Mouse (Mus musculus) T-helper 17 cell (primary cell): Measurements from ENCODE around the gene Apeh.

Experiments
- in situ Hi-C, 2 experiments: fragments of 300-600 bp; cut with MboI, MseI; formaldehyde crosslinking; loops; 1 replicate in 1 of 2; 2 replicates in 1 of 2; pipeline ENCODE4 v1.15.1; 2025; ENCODE audit warnings: high pct_unique_total_duplicates in 2 of 2

Apeh gene

DNA sequence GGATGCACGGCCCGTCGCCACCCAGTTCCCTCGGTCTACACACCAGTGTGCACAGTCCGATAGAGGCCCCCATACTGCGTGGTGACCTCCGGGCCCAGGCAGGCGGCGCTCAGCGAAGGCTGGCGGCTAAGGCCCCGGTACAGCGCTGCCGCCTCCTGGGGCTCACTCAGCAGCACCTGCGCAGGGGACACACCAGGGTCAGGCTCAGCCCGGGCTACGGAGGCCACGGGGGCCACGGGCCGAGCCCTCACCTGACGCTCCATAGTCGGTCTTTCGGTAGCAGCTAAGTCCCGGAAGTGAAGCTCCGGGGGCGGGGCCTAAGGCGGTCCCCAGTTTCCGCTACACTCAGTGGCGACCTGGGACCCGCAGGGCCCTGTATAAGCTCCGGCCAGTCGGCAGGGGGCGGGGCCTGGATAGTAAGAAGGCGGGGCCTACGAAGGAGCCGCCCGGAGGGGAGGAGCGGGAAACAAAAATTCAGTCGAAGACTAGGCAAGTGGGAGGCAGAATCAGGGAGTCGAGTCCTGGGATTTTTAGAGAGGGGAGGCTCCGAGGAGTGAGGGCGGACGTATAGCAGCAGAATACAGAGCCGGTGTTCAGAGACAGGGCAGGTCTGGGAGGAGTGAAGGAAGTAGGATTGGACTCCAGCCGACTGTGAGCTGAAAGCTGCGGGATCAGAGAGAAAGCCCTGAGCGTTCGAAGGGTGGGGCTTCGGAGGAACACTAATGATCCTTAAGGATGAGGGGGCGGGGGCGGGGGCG is at the start of gene Apeh:
Gene Apeh, minus strand, starts transcription at position 423 of the 758 bp plus-strand sequence.
- in situ Hi-C loops = no loop called here

DNA sequence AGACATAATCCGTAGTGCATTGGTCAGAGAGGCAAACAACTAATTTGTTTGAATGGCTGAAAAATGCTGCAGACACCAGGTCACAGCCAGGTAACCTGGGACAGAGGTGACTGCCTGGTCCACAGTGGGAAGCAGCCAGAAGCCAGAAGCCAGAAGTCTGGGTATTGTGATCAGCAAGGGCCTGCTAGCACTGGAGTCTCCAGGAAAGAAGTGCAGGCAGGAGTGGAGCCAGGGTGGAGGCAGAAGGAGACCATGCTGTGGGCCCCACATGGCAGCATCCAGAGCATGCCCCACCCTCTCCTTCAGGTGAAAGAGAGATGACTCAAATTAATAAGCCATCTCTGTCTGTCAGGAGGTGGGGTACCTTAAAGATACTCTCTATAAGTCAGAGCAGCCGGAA is 49.1 kb upstream of the Apeh start:
- in situ Hi-C loops = loop anchor here (5.0 to 10.0 kb wide), 2 partner anchors 49 to 791 kb away; partner anchors contain the start of genes Bsn (in 1 of the 2) and Uqcrc1 (in 1 of the 2)

DNA sequence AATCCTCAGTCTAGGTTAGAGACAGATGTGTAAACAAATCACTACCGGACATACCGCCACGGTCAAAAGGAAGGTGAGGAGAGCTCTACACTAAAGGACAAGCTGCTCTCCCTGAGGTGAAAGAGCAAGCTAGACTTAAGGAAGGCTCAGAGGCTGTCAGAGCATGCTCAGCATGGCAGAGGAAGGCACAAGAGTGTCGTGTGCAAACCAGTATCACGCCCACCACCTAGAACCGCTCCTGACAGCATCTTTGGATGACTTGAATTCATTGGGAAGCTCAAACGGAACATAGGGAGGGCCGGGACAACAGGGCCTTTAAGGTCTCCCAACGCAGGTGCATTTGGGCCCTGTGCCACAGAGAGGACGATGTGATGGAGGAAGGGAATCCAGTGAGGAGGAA is 47.0 kb upstream of the Apeh start:
- in situ Hi-C loops = loop anchor here (5.0 to 10.0 kb wide), 2 partner anchors 51 to 793 kb away; partner anchors contain the start of genes Bsn (in 1 of the 2) and Uqcrc1 (in 1 of the 2)

DNA sequence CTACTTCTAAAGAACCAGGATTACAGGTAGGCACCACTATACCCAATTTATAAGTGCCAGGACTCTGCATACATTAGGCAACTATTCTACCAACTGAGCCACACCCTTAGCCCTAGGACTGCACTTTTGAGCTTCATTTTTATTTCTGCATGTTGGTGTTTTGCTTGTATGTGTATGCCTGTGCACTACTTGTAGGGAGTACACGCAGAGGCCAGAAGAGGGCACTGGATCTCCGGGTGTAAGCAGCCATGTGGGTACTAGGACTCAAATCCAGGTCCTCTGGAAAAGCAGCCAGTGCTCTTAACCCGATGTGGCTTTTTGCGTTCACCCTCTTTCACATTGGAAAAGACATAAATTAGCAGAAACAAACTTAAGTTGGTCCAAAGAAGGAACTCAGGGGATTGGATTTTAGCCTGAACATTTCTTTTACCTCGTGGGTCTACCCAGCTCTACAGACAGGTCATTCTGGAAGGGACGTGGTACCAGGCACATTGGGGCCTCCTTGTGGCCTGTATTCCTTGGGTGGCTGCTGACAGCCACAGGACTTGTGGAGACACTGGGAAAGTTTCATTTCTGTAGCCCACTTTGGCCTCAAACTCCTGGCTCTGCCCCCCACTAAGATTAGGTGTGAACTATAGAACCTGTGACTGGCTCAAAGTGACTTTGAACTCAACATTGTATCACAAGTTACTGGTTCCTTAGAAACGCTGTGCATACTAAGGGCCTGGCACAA is 45.7 kb upstream of the Apeh start:
- in situ Hi-C loops = loop anchor here (5.0 to 10.0 kb wide), 4 partner anchors 43 to 795 kb away; partner anchors contain the start of genes Bsn (in 1 of the 2) and Uqcrc1 (in 1 of the 2)

DNA sequence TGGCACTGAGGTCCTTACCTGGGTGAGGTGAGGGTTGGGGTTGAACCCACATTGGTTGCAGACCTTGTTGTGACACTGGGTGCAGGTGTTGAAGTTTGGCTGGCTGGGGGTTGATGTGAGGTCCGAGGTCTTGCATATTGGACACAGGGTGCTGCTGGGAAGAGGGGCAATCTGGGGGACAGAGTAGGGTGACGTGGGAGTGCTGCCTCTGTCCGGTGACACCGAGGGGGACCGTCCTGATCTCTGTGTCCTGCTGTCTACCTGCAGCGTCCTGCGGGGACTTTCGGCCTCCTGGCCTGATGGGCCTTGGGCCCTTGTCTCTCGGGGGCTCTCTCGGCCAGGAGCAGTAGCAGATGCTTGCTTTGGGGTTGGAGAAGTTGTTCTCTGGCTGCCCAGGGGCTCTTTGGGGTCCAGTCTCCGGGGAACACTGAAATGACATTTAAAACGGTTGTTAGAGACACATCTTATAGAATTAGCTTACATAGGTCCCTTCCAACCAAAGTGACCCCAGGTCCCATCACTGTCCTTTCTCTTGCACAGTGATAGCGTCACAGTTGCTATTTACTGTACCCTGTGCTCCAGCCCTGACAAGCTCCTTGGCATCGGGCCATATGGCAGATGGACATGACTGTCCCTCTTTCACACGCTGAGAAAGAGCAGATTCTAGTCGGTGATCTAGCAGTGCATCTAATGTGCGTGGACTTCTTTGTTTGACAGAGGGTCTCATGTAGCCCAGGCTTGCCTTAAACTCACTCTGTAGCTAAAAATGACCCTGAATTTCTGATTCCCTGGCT is 45.0 kb upstream of the Apeh start:
- in situ Hi-C loops = loop anchor here (5.0 kb wide), 2 partner anchors 42 to 63 kb away; no protein-coding TSS in a partner anchor

DNA sequence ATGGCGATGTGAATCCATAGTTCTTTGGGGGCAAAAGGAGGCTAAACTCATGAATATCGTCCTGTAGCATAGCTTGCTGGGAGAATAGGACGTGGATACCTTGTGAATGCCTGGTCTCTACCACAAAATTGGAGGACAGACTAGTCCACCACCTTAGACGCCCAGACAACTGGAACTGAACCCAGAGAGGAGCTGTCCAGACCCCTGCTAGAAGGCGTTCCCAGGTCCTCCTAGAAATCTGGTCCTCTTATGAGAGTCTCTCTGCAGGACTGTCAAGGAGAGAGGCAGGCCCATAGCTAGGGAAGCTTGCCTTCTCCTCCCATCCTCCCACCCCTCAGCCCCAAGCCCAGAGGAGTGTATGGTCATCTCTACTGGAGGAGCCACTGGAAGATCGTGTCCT is 43.7 kb upstream of the Apeh start:
- in situ Hi-C loops = loop anchor here (5.0 kb wide), 2 partner anchors 41 to 64 kb away; no protein-coding TSS in a partner anchor

DNA sequence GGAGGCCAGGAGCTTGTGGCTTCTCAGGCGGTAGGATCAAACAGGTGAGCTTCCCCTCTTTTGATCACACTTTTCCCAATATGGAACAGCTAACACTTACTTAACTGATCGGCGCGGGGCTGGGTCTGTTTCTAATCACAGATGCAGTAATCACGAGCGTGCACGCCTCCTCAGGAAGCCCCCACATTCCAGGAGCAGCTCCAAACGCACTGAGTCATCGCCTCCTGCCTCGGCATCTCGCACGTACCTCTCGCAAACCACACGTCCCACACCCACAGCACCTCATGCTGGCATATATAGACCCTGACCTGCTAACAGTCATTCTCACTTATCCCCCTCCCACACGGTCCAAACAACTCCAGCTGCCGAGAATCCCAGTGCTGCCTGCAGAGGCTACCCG is 43.1 kb upstream of the Apeh start:
- in situ Hi-C loops = loop anchor here (5.0 kb wide), 2 partner anchors 40 to 65 kb away; no protein-coding TSS in a partner anchor

DNA sequence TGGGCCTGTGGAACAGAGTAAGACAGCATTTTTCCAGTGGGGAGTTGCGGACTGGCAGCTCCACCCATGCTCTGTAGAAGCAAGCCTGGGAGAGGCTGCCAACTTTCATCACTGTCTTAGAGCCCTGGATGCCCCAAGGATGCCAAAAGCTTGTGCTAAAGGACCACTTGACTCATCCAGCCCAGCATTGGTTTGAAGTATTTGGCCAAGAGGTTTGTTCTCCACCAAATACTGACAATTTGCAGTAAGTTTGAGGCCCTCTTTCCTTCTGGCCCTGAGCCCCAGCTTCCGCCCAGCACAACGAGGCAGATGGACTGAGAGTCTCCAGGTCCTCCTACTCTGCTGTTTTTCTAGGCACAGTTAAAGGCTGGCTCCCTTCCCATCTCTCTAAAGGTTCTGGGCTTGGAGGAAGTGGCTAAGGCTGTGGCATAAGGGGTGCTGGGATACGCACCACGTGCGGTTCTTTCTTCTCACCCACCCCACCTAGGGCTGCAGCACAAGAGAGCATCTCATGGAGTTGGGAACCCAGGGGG is 42.6 kb upstream of the Apeh start:
- in situ Hi-C loops = loop anchor here (5.0 kb wide), 2 partner anchors 40 to 65 kb away; no protein-coding TSS in a partner anchor

DNA sequence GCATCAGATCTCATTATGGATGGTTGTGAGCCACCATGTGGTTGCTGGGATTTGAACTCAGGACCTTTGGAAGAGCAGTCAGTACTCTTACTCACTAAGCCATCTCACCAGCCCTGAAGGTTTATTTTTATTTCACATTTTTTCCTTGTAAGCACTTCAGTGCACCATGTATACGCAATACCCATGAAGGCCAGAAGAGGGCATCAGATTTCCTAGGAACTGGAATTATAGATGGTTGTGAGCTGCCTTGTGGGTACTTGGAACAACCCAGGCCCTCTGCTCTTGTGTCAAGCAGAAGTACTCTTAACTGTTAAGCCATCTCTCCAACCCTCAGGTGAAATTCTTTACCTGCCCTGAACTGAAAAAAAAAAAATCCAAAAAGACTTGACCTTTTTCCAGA is 41.8 kb upstream of the Apeh start:
- in situ Hi-C loops = loop anchor here (5.0 kb wide), 2 partner anchors 39 to 66 kb away; no protein-coding TSS in a partner anchor

DNA sequence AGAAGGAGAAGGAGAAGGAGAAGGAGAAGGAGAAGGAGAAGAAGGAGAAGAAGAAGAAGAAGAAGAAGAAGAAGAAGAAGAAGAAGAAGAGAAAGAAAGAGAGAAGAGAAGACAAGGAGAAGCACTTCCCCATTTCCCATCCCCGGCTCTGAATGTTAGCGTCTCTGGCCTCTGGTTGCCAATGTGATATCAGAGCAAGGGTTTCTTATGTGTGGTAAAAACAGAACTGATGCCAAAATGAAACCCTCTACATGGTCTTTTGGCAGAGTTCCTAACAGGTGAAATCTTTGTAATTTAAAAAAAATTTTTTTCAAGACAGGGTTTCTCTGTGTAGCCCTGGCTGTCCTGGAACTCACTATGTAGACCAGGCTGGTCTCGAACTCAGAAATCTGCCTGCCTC is 41.3 kb upstream of the Apeh start:
- in situ Hi-C loops = loop anchor here (5.0 kb wide), 2 partner anchors 38 to 67 kb away; no protein-coding TSS in a partner anchor

DNA sequence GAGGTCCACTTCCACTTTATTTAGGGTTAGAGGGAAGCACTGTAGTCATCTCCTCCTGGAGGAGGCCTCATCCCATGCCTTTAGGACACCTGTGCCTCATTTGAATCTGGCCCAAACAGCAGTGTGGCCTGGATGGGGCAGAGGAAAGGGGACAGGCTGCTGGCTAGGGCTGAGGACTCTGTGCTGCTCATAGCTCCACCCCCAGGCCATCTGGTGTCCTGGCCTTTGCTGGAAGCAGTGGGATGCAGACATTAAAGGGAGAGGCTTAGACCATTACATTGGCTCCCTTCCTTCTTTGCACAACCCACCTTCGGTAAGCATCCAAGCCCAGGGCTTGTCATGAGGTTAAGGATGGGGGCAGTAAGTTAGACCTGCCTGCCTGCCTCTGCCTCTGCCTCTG is 39.1 kb upstream of the Apeh start:
- in situ Hi-C loops = no loop called here

DNA sequence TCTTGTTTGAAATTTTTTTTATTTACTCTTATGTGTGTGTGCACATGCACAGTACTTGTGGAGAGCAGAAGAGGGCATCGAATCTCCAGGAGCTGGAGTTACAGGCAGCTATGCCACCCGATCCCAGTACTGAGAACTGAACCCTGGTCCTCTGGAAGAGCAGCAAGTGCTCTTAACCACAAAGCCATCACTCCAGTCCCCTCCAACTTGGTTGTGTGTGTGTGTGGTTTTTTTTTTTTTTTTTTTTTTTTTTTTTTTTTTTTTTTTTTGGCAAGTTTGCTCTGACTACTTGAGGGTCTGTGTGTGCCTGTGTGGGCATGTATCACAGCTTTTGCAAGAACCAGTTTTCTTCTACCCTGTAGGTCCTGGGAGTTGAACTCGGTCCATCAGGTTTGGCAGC is 38.0 kb upstream of the Apeh start:
- in situ Hi-C loops = no loop called here

DNA sequence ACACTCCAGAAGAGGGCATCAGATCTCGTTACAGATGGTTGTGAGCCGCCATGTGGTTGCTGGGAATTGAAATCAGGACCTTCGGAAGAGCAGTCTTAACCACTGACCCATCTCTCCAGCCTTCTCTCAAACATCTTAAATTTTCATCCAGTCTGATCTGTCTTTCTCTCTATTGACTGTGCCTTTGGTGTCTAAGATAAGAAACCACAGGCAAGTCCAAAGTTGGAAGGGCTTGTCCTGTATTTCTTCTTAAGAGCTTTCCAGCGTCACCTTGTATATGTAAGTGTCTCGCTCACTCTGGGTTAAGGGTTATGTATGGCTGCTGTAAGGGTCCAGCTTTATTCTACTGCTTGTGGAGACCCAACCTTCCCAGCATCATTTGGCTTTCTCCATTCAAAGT is 37.1 kb upstream of the Apeh start:
- in situ Hi-C loops = no loop called here

DNA sequence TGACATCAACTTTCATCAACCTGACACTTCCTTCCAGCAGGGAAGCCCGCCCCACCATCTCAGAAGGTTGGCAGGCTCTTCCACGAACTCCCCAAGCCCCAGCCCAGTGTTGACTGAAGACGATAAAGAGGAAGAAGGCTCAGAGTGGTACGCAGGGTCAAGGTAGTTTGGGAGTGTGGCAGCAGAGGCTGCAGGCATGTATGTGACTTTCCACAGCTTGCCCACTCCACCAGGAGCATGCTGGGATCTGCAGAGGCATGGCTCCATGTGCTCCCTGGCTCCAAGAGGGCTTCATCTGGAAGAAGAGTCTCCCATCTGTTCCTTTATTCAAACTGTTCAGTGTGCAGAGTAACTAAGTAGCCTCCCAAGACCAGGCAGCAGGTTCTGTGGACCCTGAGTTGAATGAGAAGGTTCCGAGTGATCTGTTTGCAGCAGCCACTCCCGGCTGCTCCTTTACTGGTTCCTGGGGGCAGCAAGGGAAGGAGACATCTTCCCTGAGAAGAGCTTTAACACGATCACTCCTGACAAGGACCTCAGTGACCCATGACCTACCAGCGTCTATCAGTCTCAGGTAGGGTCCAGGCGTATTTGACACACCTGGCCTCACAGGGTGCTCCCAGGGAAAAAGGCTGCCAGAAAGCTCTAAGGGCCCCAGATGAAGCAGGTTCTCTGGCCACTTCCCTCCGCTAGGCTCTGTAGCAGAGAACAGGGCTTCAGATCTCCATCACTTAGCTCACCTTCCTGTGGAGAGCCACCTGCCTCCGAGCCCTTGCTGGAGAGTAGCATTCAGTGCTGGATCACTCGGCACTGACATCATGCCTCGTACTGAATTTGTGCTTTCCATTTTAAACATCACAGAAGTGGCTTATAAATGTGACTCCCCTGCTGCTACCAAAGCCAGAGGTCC is 34.9 kb upstream of the Apeh start:
- in situ Hi-C loops = no loop called here

DNA sequence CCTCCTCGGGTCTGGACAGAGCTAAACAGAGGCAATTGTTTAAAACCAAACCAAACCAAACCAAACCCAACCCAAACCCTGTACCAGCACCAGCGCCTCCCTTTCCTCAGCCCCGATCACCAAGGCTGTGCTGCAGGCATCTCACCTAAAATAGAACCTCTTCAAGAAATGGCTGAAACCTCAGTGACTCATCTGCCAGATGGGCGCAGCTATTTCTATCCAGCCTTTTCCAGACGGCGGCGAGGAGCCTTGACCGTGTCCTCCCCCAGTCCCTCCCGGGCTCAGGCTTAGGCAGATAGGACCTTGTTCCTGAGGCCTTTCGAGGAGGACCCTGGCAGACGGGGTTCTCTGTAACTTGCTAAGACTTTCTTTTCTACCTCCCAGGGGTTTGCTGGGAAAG is 33.8 kb upstream of the Apeh start:
- in situ Hi-C loops = no loop called here

DNA sequence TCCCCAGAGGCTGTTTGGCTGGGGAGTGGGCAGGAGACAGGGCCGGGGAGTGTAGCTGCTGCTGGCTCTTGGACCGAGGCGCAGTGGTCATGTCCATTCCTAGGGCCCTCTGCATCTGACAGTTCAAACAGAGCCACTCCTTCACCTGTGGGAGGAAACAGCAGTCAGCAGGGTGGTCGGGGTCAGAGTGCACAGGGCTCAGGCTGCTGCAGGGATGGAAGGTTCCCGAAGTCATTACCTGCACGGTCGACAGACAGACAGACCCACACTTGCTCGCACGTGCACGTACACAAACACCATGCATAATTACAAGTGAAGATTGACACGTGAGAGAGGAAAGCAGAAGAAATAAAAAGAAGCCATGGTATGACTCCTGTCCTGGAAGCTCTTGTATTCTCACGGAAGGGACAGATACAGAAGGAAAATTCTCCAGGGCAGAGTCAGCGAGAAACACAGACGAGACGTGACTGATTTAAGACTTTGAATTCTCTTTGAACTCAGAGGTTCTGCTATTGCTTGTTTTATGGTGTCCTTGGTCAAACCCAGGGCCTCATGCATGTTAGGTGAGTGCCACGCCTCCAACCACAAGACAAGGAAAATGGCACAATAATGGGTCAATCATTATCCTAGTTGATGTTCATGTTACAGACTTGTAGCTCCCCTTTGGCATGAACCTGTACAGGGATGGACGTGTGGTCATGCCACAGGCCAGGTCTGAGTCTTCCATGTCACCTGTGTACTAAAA is 32.2 kb upstream of the Apeh start:
- in situ Hi-C loops = no loop called here

DNA sequence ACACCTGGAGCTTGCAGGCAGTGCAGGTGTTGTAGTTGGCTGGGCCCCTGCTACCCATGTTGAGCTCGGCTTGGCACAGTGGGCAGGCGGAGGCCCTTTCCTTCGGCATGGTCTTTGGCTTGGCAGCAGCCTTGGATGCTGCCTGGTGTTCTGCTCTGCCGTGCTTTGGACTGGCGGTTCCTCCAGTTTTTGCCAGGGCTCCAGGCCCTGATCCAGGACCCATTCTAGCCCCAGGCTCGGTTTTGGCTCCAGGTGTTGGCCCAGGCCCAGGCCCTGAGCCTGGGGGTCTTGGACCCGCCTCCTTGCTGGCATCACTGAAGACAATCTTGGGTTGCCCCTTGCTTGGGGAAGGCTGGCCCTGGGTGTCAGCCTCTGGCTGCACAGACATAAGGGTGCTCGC is 31.3 kb upstream of the Apeh start:
- in situ Hi-C loops = no loop called here

DNA sequence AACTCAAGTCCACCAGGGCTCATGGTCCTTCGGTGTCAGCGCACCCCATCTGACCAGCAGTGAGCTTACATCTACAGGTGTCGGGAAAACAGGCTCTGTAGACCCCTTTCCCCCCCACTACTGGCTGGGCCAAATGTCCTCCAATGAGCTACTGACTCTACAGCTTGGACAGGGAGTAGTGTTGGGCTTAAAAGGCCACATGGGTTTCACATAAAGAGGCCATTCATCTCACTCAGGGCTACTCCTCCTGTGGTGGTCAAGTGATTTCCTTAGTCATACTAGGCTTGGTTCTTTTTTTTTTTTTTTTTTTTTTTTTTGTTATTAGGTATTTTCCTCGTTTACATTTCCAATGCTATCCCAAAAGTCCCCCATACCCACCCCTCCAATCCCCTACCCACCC is 29.5 kb upstream of the Apeh start:
- in situ Hi-C loops = no loop called here

DNA sequence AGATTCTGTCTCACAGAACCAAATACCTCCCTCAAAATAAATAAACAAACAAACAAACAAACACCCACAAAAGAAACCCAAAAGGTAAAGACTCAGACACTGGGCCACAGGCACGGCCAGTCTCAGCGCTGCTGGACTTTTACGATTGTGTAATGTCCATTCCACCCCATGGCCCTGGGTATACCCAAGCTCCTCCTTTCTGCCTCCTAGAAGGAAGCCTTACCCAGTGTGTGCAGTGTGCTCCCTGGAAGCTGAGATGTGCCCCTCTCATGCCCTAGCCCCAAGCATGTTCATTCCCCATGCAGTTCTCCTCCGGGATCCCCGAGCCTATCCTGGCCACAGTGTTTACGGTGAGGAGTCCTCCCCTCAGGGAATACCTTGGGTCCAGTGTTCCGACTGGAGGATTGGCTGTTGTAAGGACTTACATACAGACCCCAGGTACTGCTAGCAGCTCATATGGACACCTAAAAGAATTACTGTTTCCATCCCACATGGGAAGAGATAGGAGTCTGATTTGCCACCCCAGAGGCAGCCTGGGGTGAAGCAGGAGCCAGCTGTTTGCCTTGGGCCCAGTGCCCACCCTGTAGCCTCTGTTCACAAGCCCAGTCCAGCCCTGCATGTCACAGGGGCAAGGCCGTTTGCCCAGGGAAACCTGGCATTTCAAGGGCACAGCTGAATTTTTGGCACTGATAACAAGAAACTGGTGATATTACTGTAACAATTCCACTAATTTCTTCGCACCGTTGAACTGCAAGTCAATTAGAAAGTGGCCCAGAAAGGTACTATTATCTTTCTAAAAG is 27.0 kb upstream of the Apeh start:
- in situ Hi-C loops = no loop called here
